Mouse (Mus musculus) limb, embryonic 14.5 days (tissue): ENCODE measurements around the gene Eps8l3. TPM values are rescaled to one million over a fixed set of nuclear protein-coding genes. Genes with fewer than 3 reads are reported as not detected.

Source experiments
- ATAC-seq: fragments of 200-750 bp; cut with Nextera tagmentation; 2 replicates; pipeline ENCODE4 v1.8.0; 2017; ENCODE audit warnings: low read depth, moderate number of reproducible peaks, moderate TSS enrichment; ENCODE audit not compliant: low FRiP score
- DNase-seq: peaks from one replicate; pipeline ENCODE4 v3.0.0-alpha.2; 2015; ENCODE audit warnings: low spot score
- H3K27ac ChIP-seq: fragments of 300-500 bp; sonication (generic); replicated peaks from 2 replicates; pipeline ENCODE4 v1.5.1; 2014; ENCODE audit warnings: low read depth, mild to moderate bottlenecking, low read length, moderate library complexity, mixed read lengths
- H3K27me3 ChIP-seq: fragments of 300-500 bp; sonication (generic); 2 replicates; pipeline ENCODE4 v1.6.1; 2014; ENCODE audit warnings: low read length, mixed read lengths; ENCODE audit not compliant: control insufficient read depth, insufficient read depth
- H3K36me3 ChIP-seq: fragments of 300-500 bp; sonication (generic); 2 replicates; pipeline ENCODE4 v1.6.1; 2014; ENCODE audit warnings: mild to moderate bottlenecking, low read length, moderate library complexity, mixed read lengths; ENCODE audit not compliant: control insufficient read depth, insufficient read depth
- H3K4me1 ChIP-seq: fragments of 300-500 bp; sonication (generic); 2 replicates; pipeline ENCODE4 v1.6.1; 2014; ENCODE audit warnings: antibody characterized with exemption, low read length, mixed read lengths; ENCODE audit not compliant: control insufficient read depth, insufficient read depth
- H3K4me2 ChIP-seq: fragments of 300-500 bp; sonication (generic); replicated peaks from 2 replicates; pipeline ENCODE4 v1.6.1; 2014; ENCODE audit warnings: low read depth, mild to moderate bottlenecking, low read length, moderate library complexity; ENCODE audit not compliant: severe bottlenecking
- H3K4me3 ChIP-seq: fragments of 300-500 bp; sonication (generic); replicated peaks from 2 replicates; pipeline ENCODE4 v1.5.1; 2014; ENCODE audit warnings: low read length
- H3K9ac ChIP-seq: fragments of 300-500 bp; sonication (generic); 2 replicates; pipeline ENCODE4 v1.6.1; 2014; ENCODE audit warnings: mild to moderate bottlenecking, low read depth, low read length, moderate library complexity; ENCODE audit not compliant: severe bottlenecking
- H3K9me3 ChIP-seq: fragments of 300-500 bp; sonication (generic); 2 replicates; pipeline ENCODE4 v1.6.1; 2016; ENCODE audit warnings: low read length; ENCODE audit not compliant: control insufficient read depth
- POLR2A ChIP-seq: fragments of 200-500 bp; IDR thresholded peaks from 2 replicates; pipeline ENCODE4 v1.8.0; 2012; ENCODE audit warnings: inconsistent platforms, mild to moderate bottlenecking, moderate library complexity, borderline replicate concordance; ENCODE audit not compliant: insufficient read depth, insufficient read length; ENCODE audit errors: extremely low read depth
- WGBS: fragments of 180-500 bp; shearing (Covaris S2); extraction: QIAGEN DNeasy Blood & Tissue Kit; methylation state at CpG from one replicate; pipeline ENCODE4 v1.1.7; 2014; 5-methylcytosine and 5-hydroxymethylcytosine counted together
- polyA plus RNA-seq, 2 experiments: library from polyadenylated mRNA; depleted of rRNA in 1 of 2; stranded (reverse) in 1 of 2; unstranded in 1 of 2; fragments of >200 nt; fragmentation: Nextera tagmentation in 1 of 2; extraction: Ambion mirVana in 1 of 2; gene quantifications; 2 replicates each; pipeline versions ENCODE4 v1.2.1 to v1.2.3; 2012 to 2014

Eps8l3 gene
- polyA plus RNA-seq, 2 experiments: 0.09 TPM; not detected in 1

- DNase-seq: no peak
- no peaks in the 10 kb centered on the region for H3K36me3 ChIP-seq
- H3K27me3 ChIP-seq: no peaks in the 10 kb centered on the region
- H3K27ac ChIP-seq: no peak overlapping the region
- no peak overlapping the region for H3K4me3 ChIP-seq
- no peak overlapping the region for H3K9ac ChIP-seq
- no peak for ATAC-seq
- peaks cover 11% of the 10 kb centered on the region for H3K4me1 ChIP-seq
- H3K9me3 ChIP-seq: no peaks in the 10 kb centered on the region
- no peak overlapping the region for H3K4me2 ChIP-seq
- 90% methylated on average over 5 of the region's 5 CpGs for WGBS
- no peak for TF ChIP-seq POLR2A
Measured at GRCm38 (mm10) chr3:107839855-107840254, 37.2 kb upstream of the Eps8l3 start.

- Histone ChIP-seq H3K9me3 (no peaks in the 10 kb centered on the region), H3K4me2 (no peak overlapping the region), H3K9ac (no peak overlapping the region), H3K36me3 (no peaks in the 10 kb centered on the region), H3K4me1 (peaks cover 11% of the 10 kb centered on the region), H3K27me3 (no peaks in the 10 kb centered on the region), H3K27ac (no peak overlapping the region), H3K4me3 (no peak overlapping the region)
- DNase-seq (no peak), ATAC-seq (no peak)
- WGBS: 50% methylated on average over 7 of the region's 7 CpGs
- TF ChIP-seq POLR2A: no peak
Measured at GRCm38 (mm10) chr3:107840855-107841254, 36.2 kb upstream of the Eps8l3 start.

- Histone ChIP-seq H3K27me3 (no peaks in the 10 kb centered on the region), H3K4me1 (peaks cover 11% of the 10 kb centered on the region), H3K4me2 (no peak overlapping the region), H3K9ac (no peak overlapping the region), H3K27ac (no peak overlapping the region), H3K36me3 (no peaks in the 10 kb centered on the region), H3K4me3 (no peak overlapping the region), H3K9me3 (no peaks in the 10 kb centered on the region)
- TF ChIP-seq POLR2A: no peak
- WGBS: 74% methylated on average over 7 of the region's 7 CpGs
- no peak for ATAC-seq
- DNase-seq: no peak
Measured at GRCm38 (mm10) chr3:107841370-107841769, 35.7 kb upstream of the Eps8l3 start.

DNA sequence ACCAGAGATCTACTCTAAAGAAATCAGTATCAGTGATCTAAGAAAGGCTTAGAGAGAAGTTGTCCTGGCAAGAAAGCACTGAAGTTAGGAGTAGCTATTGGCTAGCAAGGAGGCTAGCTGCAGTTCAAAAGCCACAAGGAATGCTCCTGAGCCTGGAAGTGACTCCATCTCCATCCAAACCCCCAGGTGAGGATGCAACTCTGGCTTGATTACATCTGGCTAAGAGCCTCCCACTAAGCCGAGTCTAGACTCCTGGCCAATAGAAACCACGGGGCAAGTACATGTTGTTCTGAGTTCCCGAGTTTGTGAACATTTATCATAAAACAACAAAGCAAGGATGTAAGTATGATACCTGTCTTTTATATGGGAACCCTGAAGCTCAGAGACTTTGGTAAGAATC lies 33.6 kb upstream of the Eps8l3 start:
- no peak for TF ChIP-seq POLR2A
- DNase-seq (no peak), ATAC-seq (no peak)
- Histone ChIP-seq H3K4me2 (no peak overlapping the region), H3K4me1 (peaks cover 11% of the 10 kb centered on the region), H3K9me3 (no peaks in the 10 kb centered on the region), H3K9ac (no peak overlapping the region), H3K36me3 (no peaks in the 10 kb centered on the region), H3K27ac (no peak overlapping the region), H3K4me3 (no peak overlapping the region), H3K27me3 (no peaks in the 10 kb centered on the region)
- WGBS: 86% methylated on average over 3 of the region's 3 CpGs

GRCm38 (mm10) chr3:107844001-107844400 lies 33.0 kb upstream of the Eps8l3 start:
- Histone ChIP-seq H3K9ac (no peak overlapping the region), H3K4me1 (peaks cover 11% of the 10 kb centered on the region), H3K27me3 (no peaks in the 10 kb centered on the region), H3K27ac (no peak overlapping the region), H3K9me3 (no peaks in the 10 kb centered on the region), H3K4me3 (no peak overlapping the region), H3K4me2 (no peak overlapping the region), H3K36me3 (no peaks in the 10 kb centered on the region)
- WGBS: 82% methylated on average over 3 of the region's 3 CpGs
- peak; percentile 68 for DNase-seq
- ATAC-seq: no peak
- TF ChIP-seq POLR2A: no peak

DNA sequence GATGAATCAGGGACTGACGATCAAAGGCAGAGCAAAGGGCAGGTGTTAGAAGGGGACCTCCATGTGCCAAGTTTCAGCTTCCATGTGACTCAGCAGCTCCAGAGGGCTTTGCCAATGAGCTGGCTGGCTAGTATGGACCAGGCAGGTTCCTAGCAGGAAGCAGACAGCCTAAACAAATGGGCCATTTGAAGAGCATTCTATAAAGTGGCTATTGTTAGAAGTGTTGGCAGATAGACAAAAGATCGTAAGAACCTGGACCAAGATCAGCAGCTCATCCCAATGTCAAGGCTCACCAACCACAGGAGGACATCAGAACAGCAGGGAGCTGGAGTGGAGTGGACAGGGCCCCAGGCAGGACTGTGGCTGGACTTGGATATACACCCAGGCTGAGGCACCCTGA lies 32.5 kb upstream of the Eps8l3 start:
- no peak for TF ChIP-seq POLR2A
- WGBS: 87% methylated on average over 2 of the region's 2 CpGs
- H3K4me1 ChIP-seq: peaks cover 11% of the 10 kb centered on the region

More for the DNA sequence above, 32.5 kb upstream of the Eps8l3 start:
- Histone ChIP-seq H3K27ac (no peak overlapping the region), H3K4me2 (no peak overlapping the region), H3K9me3 (no peaks in the 10 kb centered on the region), H3K4me3 (no peak overlapping the region), H3K27me3 (no peaks in the 10 kb centered on the region), H3K36me3 (no peaks in the 10 kb centered on the region), H3K9ac (no peak overlapping the region)
- no peak for DNase-seq
- no peak for ATAC-seq
